11 mouse cellular contexts compared by ENCODE assay signal in genomic region chr1:134703232-134703631, GRCm38 (mm10). TPM values are rescaled to one million over a fixed set of nuclear protein-coding genes. Genes with fewer than 3 reads are reported as not detected.
"Had no signal": no experiment of that assay in that cellular context is flagged by ENCODE, and none has a peak within 500 bp of the region (broad histone marks: within the 10 kb centered on the region; RNA-seq: fewer than 3 reads in every experiment).

No protein-coding gene starts in this region.

- ATAC-seq: lung, postnatal 0 days; midbrain, embryonic 13.5 days had no signal

- H3K36me3 ChIP-seq: limb, embryonic 10.5 days; midbrain, embryonic 13.5 days; stomach, embryonic 15.5 days had no signal

- DNase-seq: kidney, postnatal 14 days; lung, adult 2 months; lung, postnatal 36 days; right cerebral cortex, postnatal 14 days; thymus, adult 2 months; thymus, postnatal 25 days had no signal

- H3K9me3 ChIP-seq: limb, embryonic 10.5 days; midbrain, embryonic 13.5 days; stomach, embryonic 15.5 days had no signal

- H3K4me2 ChIP-seq: midbrain, embryonic 13.5 days; stomach, embryonic 15.5 days had no signal

- H3K9ac ChIP-seq: midbrain, embryonic 13.5 days; stomach, embryonic 15.5 days had no signal

- H3K4me3 ChIP-seq: limb, embryonic 10.5 days; midbrain, embryonic 13.5 days; stomach, embryonic 15.5 days had no signal

- H3K27ac ChIP-seq: limb, embryonic 10.5 days; midbrain, embryonic 13.5 days; stomach, embryonic 15.5 days had no signal

- H3K27me3 ChIP-seq: stomach, embryonic 15.5 days had no signal

RNA-seq across cellular contexts. Expression of gene Syt2, which starts 56.8 kb away (rescaled TPM):
- polyA plus RNA-seq: spleen, adult 2 months had no signal
